Mouse (Mus musculus) forebrain, embryonic 14.5 days (tissue): ENCODE results near the gene Zfp422. TPM values are rescaled to one million over a fixed set of nuclear protein-coding genes. Genes with fewer than 3 reads are reported as not detected.

ENCODE experiments used
- microRNA-seq: library from miRNA; unstranded; fragments of <30 nt; microRNA quantifications from one replicate; pipeline ENCODE4, GENCODE M21; 2016
- polyA plus RNA-seq: library from polyadenylated mRNA; unstranded; fragments of >200 nt; fragmentation: Nextera tagmentation; extraction: Ambion mirVana; gene quantifications from 2 replicates; pipeline ENCODE4 v1.2.1, GENCODE M21; 2014

The Zfp422 gene
- polyA plus RNA-seq, 1 experiment from 2014 or later: 271 TPM

Small RNA genes within 50 kb of the gene (microRNA-seq; reads per million reads assigned to microRNA genes)
- gene Mir7043: 0.93 reads per million

Other genes with a start within 250 kb of the Zfp422 start
- gene Alox5, start 167.8 kb downstream of the Zfp422 start, polyA plus RNA-seq: 0.50 and 0.74 TPM in 2 replicates
- gene Olfr211, start 139.9 kb downstream of the Zfp422 start, polyA plus RNA-seq: not detected in 2 replicates
- not detected in 2 replicates for gene Olfr212, start 122.5 kb downstream of the Zfp422 start, polyA plus RNA-seq
- gene Olfr213, start 90.5 kb downstream of the Zfp422 start, polyA plus RNA-seq: not detected in 2 replicates
- 0.48 and 0.58 TPM in 2 replicates for gene Gm5580, start 77.9 kb downstream of the Zfp422 start, polyA plus RNA-seq
- gene Olfr214, start 74.8 kb downstream of the Zfp422 start, polyA plus RNA-seq: not detected in 2 replicates
- gene Olfr215, start 44.8 kb downstream of the Zfp422 start, polyA plus RNA-seq: not detected in 2 replicates
- 6.6 and 7.1 TPM in 2 replicates for gene Depp1, start 21.6 kb upstream of the Zfp422 start, polyA plus RNA-seq
- 12.7 and 13.8 TPM in 2 replicates for gene Rassf4, start 45.0 kb upstream of the Zfp422 start, polyA plus RNA-seq
- gene Tmem72, start 87.9 kb upstream of the Zfp422 start, polyA plus RNA-seq: 0.80 and 0.83 TPM in 2 replicates